Mouse (Mus musculus) E14TG2a.4 (cell line): Measurements from ENCODE around the gene Aatf.

Experiments
- CTCF ChIP-seq: conservative IDR thresholded peaks from 2 replicates; pipeline ENCODE4 v1.5.1; 2014; ENCODE audit warnings: low read length
- NANOG ChIP-seq: IDR thresholded peaks from 2 replicates; pipeline ENCODE4 v1.6.1; 2014; ENCODE audit warnings: borderline replicate concordance, low read length, mixed read lengths

DNA sequence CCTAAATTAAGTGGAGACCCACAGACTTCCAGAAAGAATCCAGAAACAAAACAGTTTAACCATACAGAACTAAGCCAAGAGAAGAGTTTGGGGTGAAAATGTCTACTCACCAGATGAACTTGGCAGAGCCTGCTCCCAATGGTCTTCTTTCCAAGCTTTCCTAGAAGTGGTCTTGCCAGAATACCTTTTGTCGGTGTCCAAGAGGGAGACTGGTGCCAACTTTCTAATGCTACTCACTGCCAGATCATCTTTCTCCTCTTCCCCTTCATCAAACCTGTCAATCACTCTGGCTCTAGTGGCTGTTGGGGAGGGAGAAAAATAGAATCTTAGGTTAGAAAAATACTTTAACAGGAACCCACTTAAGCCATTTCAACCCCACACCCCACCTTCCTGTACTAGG lies 1.3 kb downstream of the Aatf start:
- TF ChIP-seq CTCF (no peak), NANOG (no peak)
